Mouse (Mus musculus) forebrain, embryonic 13.5 days (tissue): ENCODE data around the gene Tspo. TPM values are rescaled to one million over a fixed set of nuclear protein-coding genes. Genes with fewer than 3 reads are reported as not detected.

Source experiments
- ATAC-seq: fragments of 200-750 bp; cut with Nextera tagmentation; 2 replicates; pipeline ENCODE4 v1.8.0; 2017
- H3K27ac ChIP-seq: fragments of 300-500 bp; sonication (generic); 2 replicates; pipeline ENCODE4 v1.5.1; 2015; ENCODE audit warnings: inconsistent platforms, mild to moderate bottlenecking, moderate library complexity
- H3K27me3 ChIP-seq: fragments of 300-500 bp; sonication (generic); 2 replicates; pipeline ENCODE4 v1.6.1; 2015; ENCODE audit warnings: mild to moderate bottlenecking, inconsistent platforms
- H3K36me3 ChIP-seq: fragments of 300-500 bp; sonication (generic); 2 replicates; pipeline ENCODE4 v1.6.1; 2015; ENCODE audit warnings: mild to moderate bottlenecking, inconsistent platforms; ENCODE audit not compliant: poor library complexity, severe bottlenecking
- H3K4me1 ChIP-seq: fragments of 300-500 bp; sonication (generic); 2 replicates; pipeline ENCODE4 v1.6.1; 2015; ENCODE audit warnings: inconsistent platforms
- H3K4me2 ChIP-seq: fragments of 300-500 bp; sonication (generic); 2 replicates; pipeline ENCODE4 v1.6.1; 2015; ENCODE audit warnings: inconsistent platforms, mild to moderate bottlenecking, moderate library complexity
- H3K4me3 ChIP-seq: fragments of 300-500 bp; sonication (generic); 2 replicates; pipeline ENCODE4 v1.5.1; 2015; ENCODE audit warnings: mild to moderate bottlenecking, inconsistent platforms
- H3K9ac ChIP-seq: fragments of 300-500 bp; sonication (generic); 2 replicates; pipeline ENCODE4 v1.6.1; 2015; ENCODE audit warnings: mild to moderate bottlenecking, inconsistent platforms
- H3K9me3 ChIP-seq: fragments of 300-500 bp; sonication (generic); replicated peaks from 2 replicates; pipeline ENCODE4 v1.6.1; 2016; ENCODE audit warnings: inconsistent platforms
- WGBS: fragments of 180-500 bp; shearing (Covaris S2); methylation state at CpG from one replicate; pipeline ENCODE4 v1.1.7; 2015; 5-methylcytosine and 5-hydroxymethylcytosine counted together
- polyA plus RNA-seq: library from polyadenylated mRNA; unstranded; fragments of >200 nt; fragmentation: Nextera tagmentation; extraction: Ambion mirVana; gene quantifications from 2 replicates; pipeline ENCODE4 v1.2.1, GENCODE M21; 2015

Tspo gene
- 12.2 and 14.7 TPM in 2 replicates for polyA plus RNA-seq

GRCm38 (mm10) chr15:83563327-83563856, at the start of gene Tspo, which contains the start of gene Mcat:
TSS of gene Tspo (plus strand) at chr15:83563592.
TSS of gene Mcat (minus strand) at chr15:83563787.
- H3K9me3 ChIP-seq, result no peaks in the 10 kb centered on the region
- H3K36me3 ChIP-seq, result no peaks in the 10 kb centered on the region
- H3K27me3 ChIP-seq, result 0 out of 2 replicates have a peak, but pooled peaks cover 10% of the 10 kb centered on the region
- peak within 1 kb of the TSS; percentile 42 for H3K4me3 ChIP-seq
- WGBS, result under 1% methylated on average over 26 of the region's 28 CpGs
- peak within 1 kb of the TSS; percentile 19 for H3K27ac ChIP-seq
- H3K9ac ChIP-seq, result peak within 1 kb of the TSS; percentile 70
- H3K4me2 ChIP-seq, result peak within 1 kb of the TSS; percentile 90
- H3K4me1 ChIP-seq, result peaks cover 22% of the 10 kb centered on the region
- peak; percentile 36 for ATAC-seq

- H3K36me3 ChIP-seq, result no peaks in the 10 kb centered on the region
- WGBS, result 61% methylated on average over 5 of the region's 5 CpGs
- no peak overlapping the region for H3K27ac ChIP-seq
- no peaks in the 10 kb centered on the region for H3K9me3 ChIP-seq
- H3K27me3 ChIP-seq, result peaks cover 9% of the 10 kb centered on the region; the same call in 1 of the 2 replicates
- no peak overlapping the region for H3K9ac ChIP-seq
- H3K4me1 ChIP-seq, result peaks cover 8% of the 10 kb centered on the region
- no peak for ATAC-seq
- H3K4me3 ChIP-seq, result no peak overlapping the region
- H3K4me2 ChIP-seq, result no peak overlapping the region
Measured at GRCm38 (mm10) chr15:83515018-83515417, 48.4 kb upstream of the Tspo start.

- H3K4me2 ChIP-seq, result peak overlapping the region; percentile 20; the same call in 1 of the 2 replicates
- H3K36me3 ChIP-seq, result no peaks in the 10 kb centered on the region
- H3K9ac ChIP-seq, result no peak overlapping the region
- WGBS, result 32% methylated on average over 20 of the region's 20 CpGs
- no peaks in the 10 kb centered on the region for H3K9me3 ChIP-seq
- H3K27me3 ChIP-seq, result 0 out of 2 replicates have a peak, but pooled peaks cover under 1% of the 10 kb centered on the region
- no peak overlapping the region for H3K27ac ChIP-seq
- ATAC-seq, result peak; percentile 68
- H3K4me3 ChIP-seq, result no peak overlapping the region
- H3K4me1 ChIP-seq, result peaks cover 3% of the 10 kb centered on the region; the same call in 1 of the 2 replicates
Measured at GRCm38 (mm10) chr15:83518215-83519048, 45.0 kb upstream of the Tspo start.

- Histone ChIP-seq H3K9ac (no peak overlapping the region), H3K27me3 (peaks cover 25% of the 10 kb centered on the region), H3K4me2 (no peak overlapping the region), H3K27ac (no peak overlapping the region), H3K4me3 (no peak overlapping the region), H3K36me3 (no peaks in the 10 kb centered on the region), H3K4me1 (peaks cover 5% of the 10 kb centered on the region), H3K9me3 (no peaks in the 10 kb centered on the region)
- WGBS, result 84% methylated on average over 6 of the region's 6 CpGs
- no peak for ATAC-seq
Measured at GRCm38 (mm10) chr15:83520861-83521382, 42.5 kb upstream of the Tspo start.

GRCm38 (mm10) chr15:83523196-83523595, 40.2 kb upstream of the Tspo start:
- WGBS, result 25% methylated on average over 7 of the region's 7 CpGs
- Histone ChIP-seq H3K36me3 (no peaks in the 10 kb centered on the region), H3K27me3 (peaks cover 46% of the 10 kb centered on the region), H3K9me3 (no peaks in the 10 kb centered on the region), H3K4me3 (no peak overlapping the region), H3K27ac (no peak overlapping the region), H3K4me2 (no peak overlapping the region), H3K9ac (peak overlapping the region; percentile 30; the same call in 1 of the 2 replicates), H3K4me1 (peaks cover 17% of the 10 kb centered on the region)
- ATAC-seq, result no peak

- H3K4me1 ChIP-seq, result peaks cover 15% of the 10 kb centered on the region
- H3K36me3 ChIP-seq, result no peaks in the 10 kb centered on the region
- H3K27ac ChIP-seq, result no peak overlapping the region
- peak overlapping the region; percentile 30; the same call in 1 of the 2 replicates for H3K9ac ChIP-seq
- no peak for ATAC-seq
- WGBS, result 62% methylated on average over 14 of the region's 14 CpGs
- H3K4me2 ChIP-seq, result no peak overlapping the region
- H3K9me3 ChIP-seq, result no peaks in the 10 kb centered on the region
- H3K4me3 ChIP-seq, result no peak overlapping the region
- peaks cover 52% of the 10 kb centered on the region for H3K27me3 ChIP-seq
Measured at GRCm38 (mm10) chr15:83523638-83524332, 39.6 kb upstream of the Tspo start.

- H3K9me3 ChIP-seq, result no peaks in the 10 kb centered on the region
- H3K27me3 ChIP-seq, result peaks cover 53% of the 10 kb centered on the region
- H3K9ac ChIP-seq, result no peak overlapping the region
- ATAC-seq, result no peak
- WGBS, result 82% methylated on average over 3 of the region's 3 CpGs
- no peaks in the 10 kb centered on the region for H3K36me3 ChIP-seq
- H3K4me1 ChIP-seq, result peaks cover 15% of the 10 kb centered on the region
- H3K4me2 ChIP-seq, result no peak overlapping the region
- H3K27ac ChIP-seq, result no peak overlapping the region
- H3K4me3 ChIP-seq, result no peak overlapping the region
Measured at GRCm38 (mm10) chr15:83524333-83524729, 39.1 kb upstream of the Tspo start.

- Histone ChIP-seq H3K27me3 (peaks cover 53% of the 10 kb centered on the region), H3K9me3 (no peaks in the 10 kb centered on the region), H3K4me3 (peak within 1 kb of the TSS; percentile 50), H3K36me3 (no peaks in the 10 kb centered on the region), H3K9ac (peak within 1 kb of the TSS; percentile 60), H3K4me2 (peak within 1 kb of the TSS; percentile 89), H3K4me1 (peaks cover 15% of the 10 kb centered on the region), H3K27ac (no peak within 1 kb of the TSS)
- under 1% methylated on average over 43 of the region's 45 CpGs for WGBS
- peak; percentile 55; the same call in 1 of the 2 replicates for ATAC-seq
Measured at GRCm38 (mm10) chr15:83526424-83527091, 36.8 kb upstream of the Tspo start, which contains the start of gene Bik. TSS of gene Bik (plus strand) at chr15:83526862.

GRCm38 (mm10) chr15:83527092-83527437, 36.3 kb upstream of the Tspo start:
- H3K9me3 ChIP-seq, result no peaks in the 10 kb centered on the region
- H3K9ac ChIP-seq, result peak overlapping the region; percentile 60
- H3K4me1 ChIP-seq, result peaks cover 15% of the 10 kb centered on the region
- H3K36me3 ChIP-seq, result no peaks in the 10 kb centered on the region
- H3K27me3 ChIP-seq, result peaks cover 53% of the 10 kb centered on the region
- H3K4me2 ChIP-seq, result peak overlapping the region; percentile 89
- ATAC-seq, result peak; percentile 36; the same call in 1 of the 2 replicates
- WGBS, result under 1% methylated on average over 26 of the region's 26 CpGs
- peak overlapping the region; percentile 50 for H3K4me3 ChIP-seq
- H3K27ac ChIP-seq, result no peak overlapping the region

GRCm38 (mm10) chr15:83527747-83528146, 35.6 kb upstream of the Tspo start:
- Histone ChIP-seq H3K4me3 (no peak overlapping the region), H3K4me1 (peaks cover 15% of the 10 kb centered on the region), H3K27ac (no peak overlapping the region), H3K9ac (no peak overlapping the region), H3K27me3 (peaks cover 53% of the 10 kb centered on the region), H3K36me3 (no peaks in the 10 kb centered on the region), H3K4me2 (0 out of 2 replicates have a peak overlapping the region, but pooled peaks have one; percentile 89), H3K9me3 (no peaks in the 10 kb centered on the region)
- WGBS, result 82% methylated on average over 2 of the region's 2 CpGs
- ATAC-seq, result no peak

- Histone ChIP-seq H3K4me1 (peaks cover 15% of the 10 kb centered on the region), H3K9ac (no peak overlapping the region), H3K9me3 (no peaks in the 10 kb centered on the region), H3K36me3 (no peaks in the 10 kb centered on the region), H3K27me3 (peaks cover 48% of the 10 kb centered on the region), H3K4me3 (no peak overlapping the region), H3K4me2 (no peak overlapping the region), H3K27ac (no peak overlapping the region)
- no peak for ATAC-seq
- WGBS, result 84% methylated on average over 4 of the region's 4 CpGs
Measured at GRCm38 (mm10) chr15:83528892-83529291, 34.5 kb upstream of the Tspo start.
